ENCODE assay signal across 8 mouse cellular contexts in the genomic region with DNA sequence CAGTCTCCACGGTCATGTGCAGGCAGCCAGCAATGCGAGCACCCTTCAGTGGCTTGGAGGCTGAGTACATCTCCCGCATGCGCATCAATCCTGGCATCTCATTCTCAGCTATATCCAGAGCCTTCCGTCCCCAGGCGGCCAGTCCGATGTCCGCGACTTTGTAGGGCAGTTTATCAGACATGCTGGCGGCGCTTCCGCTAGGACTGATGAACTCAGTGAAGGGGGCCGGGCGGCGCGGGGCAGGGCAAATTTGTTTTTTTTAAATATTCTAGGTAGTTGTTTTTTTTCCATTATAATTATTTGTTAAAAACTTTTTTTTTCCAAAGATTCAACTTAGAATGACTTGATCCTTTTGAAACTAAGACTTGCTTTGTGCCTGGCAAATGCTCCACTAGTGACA. TPM values are rescaled to one million over a fixed set of nuclear protein-coding genes. Genes with fewer than 3 reads are reported as not detected.
A peak's percentile ranks its signal among the peaks of the same experiment; 100 is the strongest.
DNase-seq lines count a peak whose midpoint lies in the region; ATAC-seq and TF ChIP-seq lines count a peak whose summit lies in the region.
"Not testable (repeated sequence)": the region's sequence is repeated elsewhere in the genome, so short reads cannot be mapped to it uniquely, and the experiment has no call there.

A gene (minus strand): TSS at position 246 of the 400 bp plus-strand sequence.

- not testable (repeated sequence) for H3K4me3 ChIP-seq in C2C12 (ENCODE audit: insufficient read depth, poor library complexity, severe bottlenecking)

- not testable (repeated sequence) for H3K27me3 ChIP-seq in C2C12 (ENCODE audit: control insufficient read depth, insufficient read depth, insufficient read length)

- ATAC-seq in common myeloid progenitor, adult 5-6 weeks (replicated peaks; ENCODE audit: low read depth, poor library complexity, severe bottlenecking): peak; percentile 63; the same call in 1 of the 2 replicates
- not testable (repeated sequence) for ATAC-seq in megakaryocyte-erythroid progenitor cell, adult 5-6 weeks (replicated peaks; ENCODE audit: low FRiP score, low TSS enrichment, poor library complexity, severe bottlenecking)

- H3K36me3 ChIP-seq in C2C12 (ENCODE audit: control insufficient read depth, insufficient read depth): not testable (repeated sequence)

- not testable (repeated sequence) for H3K79me3 ChIP-seq in C2C12 (ENCODE audit: low read depth)

- not testable (repeated sequence) for H3ac ChIP-seq in C2C12 (ENCODE audit: control insufficient read depth, insufficient read length, low read depth)

- not testable (repeated sequence) for DNase-seq in adrenal gland, adult 8-10 months; gastrocnemius, postnatal 25 days; heart, postnatal 25 days (ENCODE audit: low spot score); layer of hippocampus, adult 8-10 months (ENCODE audit: low spot score in 2 of 2); left cerebral cortex, postnatal 14 days (ENCODE audit: low spot score in 2 of 2)

- H3K79me2 ChIP-seq in C2C12 (ENCODE audit: control insufficient read depth, insufficient read depth): not testable (repeated sequence)

- not testable (repeated sequence) for TF ChIP-seq CTCF in C2C12 (IDR thresholded peaks at IDR 0.05; ENCODE audit: control insufficient read depth, insufficient read depth, insufficient read length)

- intact Hi-C loops in heart, postnatal 25 days (cut with DNase I); left cerebral cortex, postnatal 14 days (cut with DNase I): not testable (repeated sequence)

RNA-seq across cellular contexts. Expression of the gene that starts here (rescaled TPM):
- polyA plus RNA-seq in C2C12 (2012; fragmentation: generic; extraction: Trizol): 302 TPM
- total RNA-seq in adrenal gland, adult 8-10 months (2022): 10 to 100 TPM; 26.7 to 32.2 (median 27.6) TPM
- 16.9 and 25.5 TPM in 2 replicates for total RNA-seq in common myeloid progenitor, adult 5-6 weeks (2017)
- 10 to 100 TPM; 14.6 to 16.0 TPM for total RNA-seq in gastrocnemius, postnatal 25 days (2021)
- total RNA-seq in heart, postnatal 25 days (2021): 10 to 100 TPM; 12.4 to 12.7 TPM
- total RNA-seq in layer of hippocampus, adult 8-10 months (2022): 10 to 100 TPM; 12.3 to 16.1 (median 14.4) TPM
- total RNA-seq in left cerebral cortex, postnatal 14 days (2021): 10 to 100 TPM; 10.9 to 11.0 TPM
- 8.8 and 11.4 TPM in 2 replicates for total RNA-seq in megakaryocyte-erythroid progenitor cell, adult 5-6 weeks (2014; fragmentation: Nextera tagmentation)
- 11.7 and 14.8 TPM in 2 replicates for total RNA-seq in megakaryocyte-erythroid progenitor cell, adult 5-6 weeks (2017)
